Mouse (Mus musculus) liver, embryonic 12.5 days (tissue): ENCODE measurements around the gene Lrrc73. TPM values are rescaled to one million over a fixed set of nuclear protein-coding genes. Genes with fewer than 3 reads are reported as not detected.

Experiments used
- ATAC-seq: fragments of 200-750 bp; cut with Nextera tagmentation; 2 replicates; pipeline ENCODE4 v1.8.0; 2017; ENCODE audit warnings: moderate number of reproducible peaks, mild to moderate bottlenecking, moderate library complexity
- H3K27ac ChIP-seq: fragments of 300-500 bp; sonication (generic); 2 replicates; pipeline ENCODE4 v1.5.1; 2016; ENCODE audit warnings: mild to moderate bottlenecking
- H3K27me3 ChIP-seq: fragments of 300-500 bp; sonication (generic); replicated peaks from 2 replicates; pipeline ENCODE4 v1.6.1; 2016; ENCODE audit warnings: mild to moderate bottlenecking, moderate library complexity
- H3K36me3 ChIP-seq: fragments of 300-500 bp; sonication (generic); 2 replicates; pipeline ENCODE4 v1.6.1; 2016; ENCODE audit warnings: mild to moderate bottlenecking, moderate library complexity
- H3K4me1 ChIP-seq: fragments of 300-500 bp; sonication (generic); 2 replicates; pipeline ENCODE4 v1.6.1; 2016
- H3K4me2 ChIP-seq: fragments of 300-500 bp; sonication (generic); 2 replicates; pipeline ENCODE4 v1.6.1; 2016; ENCODE audit warnings: mild to moderate bottlenecking, moderate library complexity
- H3K4me3 ChIP-seq: fragments of 300-500 bp; sonication (generic); 2 replicates; pipeline ENCODE4 v1.5.1; 2016; ENCODE audit warnings: mild to moderate bottlenecking, moderate library complexity
- H3K9ac ChIP-seq: fragments of 300-500 bp; sonication (generic); 2 replicates; pipeline ENCODE4 v1.6.1; 2016; ENCODE audit warnings: mild to moderate bottlenecking, moderate library complexity
- H3K9me3 ChIP-seq: fragments of 300-500 bp; sonication (generic); replicated peaks from 2 replicates; pipeline ENCODE4 v1.6.1; 2016; ENCODE audit warnings: mild to moderate bottlenecking, moderate library complexity
- WGBS: fragments of 180-500 bp; shearing (Covaris S2); methylation state at CpG from one replicate; pipeline ENCODE4 v1.1.7; 2016; ENCODE audit not compliant: insufficient replicate concordance; 5-methylcytosine and 5-hydroxymethylcytosine counted together
- polyA plus RNA-seq: library from polyadenylated mRNA; unstranded; fragments of >200 nt; fragmentation: Nextera tagmentation; extraction: Ambion mirVana; gene quantifications from 2 replicates; pipeline ENCODE4 v1.2.1, GENCODE M21; 2016

The Lrrc73 gene
- 0.12 and 0.14 TPM in 2 replicates for polyA plus RNA-seq

DNA sequence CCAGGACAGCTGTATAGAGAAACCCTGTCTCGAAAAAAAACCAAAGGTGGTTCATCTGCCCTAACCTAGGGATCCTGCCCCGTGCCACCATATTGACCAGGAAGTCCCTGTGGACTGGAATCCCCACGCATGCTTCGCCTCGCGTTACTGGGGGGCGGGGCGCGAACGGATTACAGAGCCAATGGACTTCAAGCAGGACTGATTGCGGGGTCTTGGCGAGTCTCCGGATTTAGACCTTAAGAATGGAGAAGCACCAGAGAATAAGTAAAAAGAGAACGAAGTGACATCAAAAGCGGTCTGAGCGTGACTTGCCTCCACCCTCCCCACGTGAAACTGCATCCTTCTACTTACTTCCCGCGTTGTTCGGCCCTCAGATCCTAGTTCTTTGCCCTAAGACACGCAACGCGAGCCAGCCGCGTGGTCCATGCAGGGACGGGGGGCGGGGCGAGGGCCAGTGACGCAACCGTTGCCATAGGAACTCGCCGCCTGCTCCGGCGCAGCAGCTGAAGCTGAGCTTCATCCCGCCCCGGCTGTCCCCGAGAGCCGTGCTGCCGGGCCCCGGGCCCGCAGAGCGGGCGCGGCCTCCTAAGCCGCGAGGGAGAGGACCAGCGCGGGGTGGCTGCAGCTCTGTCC is at the start of gene Lrrc73:
Lrrc73 (plus strand) TSS at position 80 of the 633 bp plus-strand sequence.
- WGBS: 2% methylated on average over 46 of the region's 48 CpGs
- H3K36me3 ChIP-seq: peaks cover 51% of the 10 kb centered on the region

DNA sequence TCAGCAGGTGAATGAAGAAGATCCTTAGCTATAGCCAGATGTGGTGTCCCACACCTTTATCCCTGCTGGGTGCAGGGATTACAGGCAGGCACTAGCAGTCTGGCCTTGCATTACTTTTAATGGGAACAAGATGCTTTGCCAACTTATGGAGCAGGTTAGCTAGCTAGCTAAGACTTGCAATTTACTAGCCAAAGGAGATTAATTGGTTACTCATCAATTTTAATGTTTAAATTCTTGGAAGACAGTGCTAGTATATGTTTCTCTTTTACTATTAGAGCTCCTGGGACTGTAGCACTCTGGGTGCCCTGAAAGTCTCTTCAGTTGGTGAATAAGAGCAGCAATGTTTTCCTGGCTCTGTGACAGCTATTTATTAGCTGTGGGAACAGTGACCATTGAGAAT is 46.7 kb upstream of the Lrrc73 start:
- no peak overlapping the region for H3K4me3 ChIP-seq
- peaks cover 73% of the 10 kb centered on the region for H3K36me3 ChIP-seq

More for the DNA sequence above, at the start of gene Lrrc73:
- peak within 1 kb of the TSS; percentile 68 for H3K4me3 ChIP-seq
- no peaks in the 10 kb centered on the region for H3K9me3 ChIP-seq
- peak; percentile 63 for ATAC-seq
- peak within 1 kb of the TSS; percentile 99 for H3K4me2 ChIP-seq
- peaks cover 36% of the 10 kb centered on the region for H3K4me1 ChIP-seq
- no peak within 1 kb of the TSS for H3K27ac ChIP-seq
- H3K9ac ChIP-seq: peak within 1 kb of the TSS; percentile 60
- H3K27me3 ChIP-seq: peaks cover 38% of the 10 kb centered on the region

GRCm38 (mm10) chr17:46210550-46210949 is 42.8 kb upstream of the Lrrc73 start:
- Histone ChIP-seq H3K4me3 (no peak overlapping the region), H3K4me1 (no peaks in the 10 kb centered on the region), H3K4me2 (no peak overlapping the region), H3K27me3 (no peaks in the 10 kb centered on the region), H3K36me3 (peaks cover 99% of the 10 kb centered on the region), H3K9ac (no peak overlapping the region), H3K9me3 (no peaks in the 10 kb centered on the region), H3K27ac (no peak overlapping the region)
- no peak for ATAC-seq
- WGBS: 80% methylated on average over 3 of the region's 3 CpGs

More for the DNA sequence above, 46.7 kb upstream of the Lrrc73 start:
- no peak for ATAC-seq
- Histone ChIP-seq H3K4me2 (no peak overlapping the region), H3K9me3 (no peaks in the 10 kb centered on the region), H3K9ac (no peak overlapping the region), H3K4me1 (peaks cover 15% of the 10 kb centered on the region), H3K27me3 (no peaks in the 10 kb centered on the region), H3K27ac (no peak overlapping the region)

DNA sequence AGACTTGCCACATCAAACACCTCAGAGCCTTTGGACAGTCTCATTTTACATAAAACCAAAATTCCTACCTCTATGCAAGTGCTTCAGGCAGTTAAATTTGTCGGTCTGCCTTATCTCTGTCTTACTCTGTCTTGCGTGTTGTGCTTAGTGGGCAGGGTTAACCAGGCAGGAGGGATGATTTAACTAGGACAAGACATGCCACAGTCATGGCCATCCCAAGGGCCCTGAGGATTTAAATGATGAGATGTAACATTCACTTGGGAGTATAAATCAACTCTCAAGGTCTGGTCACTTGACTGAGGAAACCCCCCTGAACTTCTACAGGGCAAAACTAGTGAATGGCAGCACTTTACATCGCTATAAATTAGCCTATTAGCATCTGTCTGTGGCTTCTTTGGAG is 31.7 kb upstream of the Lrrc73 start:
- no peak for ATAC-seq
- H3K27ac ChIP-seq: no peak overlapping the region
- no peak overlapping the region for H3K4me3 ChIP-seq
- no peaks in the 10 kb centered on the region for H3K27me3 ChIP-seq
- H3K4me1 ChIP-seq: no peaks in the 10 kb centered on the region
- peaks cover 100% of the 10 kb centered on the region for H3K36me3 ChIP-seq
- 72% methylated on average over 3 of the region's 3 CpGs for WGBS
- H3K4me2 ChIP-seq: no peak overlapping the region
- no peak overlapping the region for H3K9ac ChIP-seq
- H3K9me3 ChIP-seq: no peaks in the 10 kb centered on the region

DNA sequence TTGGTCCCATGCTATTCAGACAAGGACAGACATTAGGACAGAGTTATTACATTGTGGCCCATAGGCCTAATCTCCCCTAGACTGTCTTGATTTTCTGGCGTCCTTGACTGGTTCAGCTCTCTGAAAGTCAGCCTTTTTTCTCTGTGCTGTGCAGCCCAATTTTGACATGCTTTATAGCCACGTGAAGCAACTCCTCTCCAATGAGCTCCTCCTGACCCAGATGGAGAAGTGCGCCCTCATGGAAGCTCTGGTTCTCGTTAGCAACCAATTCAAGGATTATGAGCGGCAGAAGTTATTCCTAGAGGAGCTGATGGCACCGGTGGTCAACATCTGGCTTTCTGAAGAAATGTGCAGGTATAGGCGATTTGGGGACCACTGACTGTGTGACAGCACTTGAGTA is 25.8 kb upstream of the Lrrc73 start:
- Histone ChIP-seq H3K9ac (no peak overlapping the region), H3K27me3 (no peaks in the 10 kb centered on the region), H3K4me3 (no peak overlapping the region), H3K9me3 (no peaks in the 10 kb centered on the region), H3K36me3 (peaks cover 99% of the 10 kb centered on the region), H3K4me2 (no peak overlapping the region), H3K4me1 (no peaks in the 10 kb centered on the region), H3K27ac (no peak overlapping the region)
- no peak for ATAC-seq
- 79% methylated on average over 7 of the region's 7 CpGs for whole genome bisulfite sequencing

DNA sequence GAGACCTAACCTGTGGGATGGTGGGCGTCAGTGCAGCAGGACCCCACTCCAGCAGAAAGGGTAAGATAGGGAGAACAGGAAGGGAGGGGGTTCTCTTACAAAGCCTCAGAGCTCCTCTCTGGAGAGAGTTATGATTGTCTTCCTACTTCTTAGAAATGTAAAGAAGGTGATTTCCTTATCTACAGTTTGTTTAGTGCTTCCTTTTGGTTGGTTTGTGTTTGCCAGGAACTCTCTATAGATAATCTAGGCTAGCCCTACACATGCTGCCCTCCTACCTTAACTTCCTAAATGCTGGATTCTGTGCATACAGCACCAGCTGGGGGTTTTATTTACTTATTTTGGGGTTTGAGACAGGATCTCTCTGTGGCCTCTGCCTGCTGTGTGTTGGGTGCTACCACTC is 17.3 kb upstream of the Lrrc73 start:
- Histone ChIP-seq H3K36me3 (peaks cover 97% of the 10 kb centered on the region), H3K9me3 (no peaks in the 10 kb centered on the region)
- WGBS: 60% methylated on average over 1 of the region's 1 CpGs

DNA sequence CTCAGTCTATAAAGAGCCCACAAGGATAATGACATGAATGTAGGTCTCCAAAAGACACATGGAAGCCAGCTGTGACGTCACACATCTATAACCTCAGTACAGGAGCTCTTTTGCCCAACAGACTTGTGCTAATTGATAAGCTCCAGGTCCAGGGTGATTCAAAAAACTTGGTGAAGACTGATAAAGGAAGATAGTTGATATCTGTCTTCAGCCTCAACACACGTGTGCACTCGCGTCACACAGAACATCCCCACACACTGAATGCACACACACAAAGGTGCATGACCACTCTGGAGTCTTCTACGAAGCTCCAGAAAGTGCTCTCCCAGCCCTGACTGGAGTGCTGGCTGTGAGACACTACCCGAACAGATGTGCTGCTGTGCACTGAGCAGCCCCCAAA is 16.3 kb upstream of the Lrrc73 start:
- Histone ChIP-seq H3K27ac (peak overlapping the region; percentile 53), H3K9ac (no peak overlapping the region), H3K4me1 (peaks cover 22% of the 10 kb centered on the region), H3K36me3 (peaks cover 98% of the 10 kb centered on the region), H3K9me3 (no peaks in the 10 kb centered on the region), H3K4me2 (no peak overlapping the region), H3K27me3 (no peaks in the 10 kb centered on the region), H3K4me3 (no peak overlapping the region)
- WGBS: 47% methylated on average over 6 of the region's 6 CpGs
- ATAC-seq: peak; percentile 75

More for the DNA sequence above, 17.3 kb upstream of the Lrrc73 start:
- Histone ChIP-seq H3K27me3 (no peaks in the 10 kb centered on the region), H3K9ac (no peak overlapping the region), H3K4me2 (no peak overlapping the region), H3K4me1 (peaks cover 22% of the 10 kb centered on the region), H3K4me3 (no peak overlapping the region), H3K27ac (0 out of 2 replicates have a peak overlapping the region, but pooled peaks have one; percentile 53)
- ATAC-seq: no peak

DNA sequence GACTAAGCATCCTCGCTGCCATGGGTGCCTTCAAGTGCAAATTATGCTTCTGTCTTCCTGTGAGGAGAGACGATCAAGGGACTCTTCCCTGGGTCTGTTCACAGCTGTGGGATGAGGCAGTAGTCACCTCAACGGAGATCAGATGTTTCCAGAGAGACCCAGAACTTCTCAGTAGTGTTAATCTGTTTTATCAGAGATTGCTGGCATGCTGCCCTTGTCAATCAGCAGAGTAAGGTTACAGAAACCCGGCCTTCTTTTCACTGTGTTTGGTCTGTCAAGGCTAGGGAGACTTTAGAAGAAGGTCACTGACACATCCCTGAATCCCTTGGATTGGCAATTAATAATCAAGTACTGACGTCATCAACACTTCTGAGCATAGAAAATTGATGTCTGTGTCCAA is 15.9 kb upstream of the Lrrc73 start:
- Histone ChIP-seq H3K27ac (peak overlapping the region; percentile 53), H3K27me3 (no peaks in the 10 kb centered on the region), H3K9ac (no peak overlapping the region), H3K4me3 (no peak overlapping the region), H3K36me3 (peaks cover 98% of the 10 kb centered on the region), H3K4me1 (peaks cover 22% of the 10 kb centered on the region), H3K4me2 (no peak overlapping the region), H3K9me3 (no peaks in the 10 kb centered on the region)
- 69% methylated on average over 5 of the region's 5 CpGs for WGBS
- ATAC-seq: no peak

GRCm38 (mm10) chr17:46239516-46240114 is 13.7 kb upstream of the Lrrc73 start:
- Histone ChIP-seq H3K27me3 (no peaks in the 10 kb centered on the region), H3K4me1 (peaks cover 22% of the 10 kb centered on the region), H3K9ac (no peak overlapping the region), H3K9me3 (no peaks in the 10 kb centered on the region), H3K27ac (no peak overlapping the region), H3K4me2 (no peak overlapping the region), H3K4me3 (no peak overlapping the region), H3K36me3 (peaks cover 98% of the 10 kb centered on the region)
- 75% methylated on average over 15 of the region's 15 CpGs for WGBS
- ATAC-seq: no peak

DNA sequence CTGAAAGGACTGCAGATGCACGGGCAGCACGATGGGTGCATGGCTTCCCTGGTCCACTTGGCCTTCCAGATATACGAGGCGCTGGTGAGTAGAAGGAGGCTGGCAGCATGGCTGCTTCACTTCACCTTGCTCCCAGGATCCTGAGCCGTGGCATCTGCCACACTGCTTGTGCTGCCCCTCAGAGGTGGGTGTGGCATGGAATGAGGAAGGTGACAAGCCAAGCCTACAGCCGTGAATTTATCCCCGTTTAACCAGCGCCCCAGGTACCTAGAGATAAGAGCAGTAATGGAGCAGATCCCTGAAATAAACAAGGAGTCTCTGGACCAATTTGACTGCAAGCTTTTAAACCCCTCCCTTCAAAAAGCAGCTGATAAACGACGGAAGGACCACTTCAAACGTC is 11.9 kb upstream of the Lrrc73 start:
- no peak overlapping the region for H3K4me2 ChIP-seq

GRCm38 (mm10) chr17:46242274-46242673 is 11.1 kb upstream of the Lrrc73 start:
- H3K4me3 ChIP-seq: no peak overlapping the region
- H3K9ac ChIP-seq: no peak overlapping the region
- H3K4me1 ChIP-seq: peaks cover 16% of the 10 kb centered on the region
- no peak overlapping the region for H3K4me2 ChIP-seq
- WGBS: 84% methylated on average over 13 of the region's 13 CpGs
- peaks cover 89% of the 10 kb centered on the region for H3K36me3 ChIP-seq
- H3K27ac ChIP-seq: no peak overlapping the region
- ATAC-seq: no peak
- no peaks in the 10 kb centered on the region for H3K9me3 ChIP-seq
- no peaks in the 10 kb centered on the region for H3K27me3 ChIP-seq

More for the DNA sequence above, 11.9 kb upstream of the Lrrc73 start:
- peaks cover 97% of the 10 kb centered on the region for H3K36me3 ChIP-seq
- WGBS: 63% methylated on average over 11 of the region's 11 CpGs
- no peak overlapping the region for H3K27ac ChIP-seq
- H3K9ac ChIP-seq: no peak overlapping the region
- no peaks in the 10 kb centered on the region for H3K27me3 ChIP-seq
- H3K9me3 ChIP-seq: no peaks in the 10 kb centered on the region
- no peak for ATAC-seq
- H3K4me1 ChIP-seq: peaks cover 16% of the 10 kb centered on the region
- no peak overlapping the region for H3K4me3 ChIP-seq

DNA sequence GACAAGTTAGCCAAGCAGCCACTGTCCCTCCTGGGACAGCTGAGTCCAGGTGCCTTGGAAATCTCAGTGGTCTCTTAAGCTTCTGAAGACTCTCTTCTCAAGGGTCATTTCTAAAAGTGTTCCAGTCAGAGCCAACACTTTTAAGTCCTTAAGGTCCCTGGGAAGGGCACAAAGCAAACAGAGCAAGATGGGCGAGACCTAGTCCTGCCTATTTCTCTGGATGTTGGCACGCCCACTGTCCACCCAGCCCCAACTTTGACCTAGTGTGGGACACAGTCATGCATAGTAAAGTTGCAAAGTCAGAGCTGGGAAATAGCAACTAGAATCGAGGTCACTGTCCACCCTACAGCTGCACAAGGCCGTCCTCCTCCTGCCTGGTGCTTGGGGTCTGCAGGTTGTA is 10.3 kb upstream of the Lrrc73 start:
- Histone ChIP-seq H3K36me3 (peaks cover 82% of the 10 kb centered on the region), H3K27ac (no peak overlapping the region), H3K4me1 (peaks cover 13% of the 10 kb centered on the region), H3K9me3 (no peaks in the 10 kb centered on the region), H3K9ac (no peak overlapping the region), H3K27me3 (no peaks in the 10 kb centered on the region), H3K4me3 (no peak overlapping the region), H3K4me2 (no peak overlapping the region)
- WGBS: 79% methylated on average over 4 of the region's 4 CpGs
- no peak for ATAC-seq
